Mouse (Mus musculus): ENCODE results near the gene Krtap5-3. TPM values are rescaled to one million over a fixed set of nuclear protein-coding genes. Genes with fewer than 3 reads are reported as not detected.

Gene Krtap5-3
- polyA plus RNA-seq, 1 experiment from 2014 or later: not detected

- H3K9me3 ChIP-seq (ENCODE audit: control insufficient read depth, low read length): no peaks in the 10 kb centered on the region
- H3K36me3 ChIP-seq (ENCODE audit: control insufficient read depth, insufficient read depth, low read length): no peaks in the 10 kb centered on the region
- no peaks in the 10 kb centered on the region for H3K4me1 ChIP-seq (ENCODE audit: control insufficient read depth, insufficient read depth, low read length)
- H3K4me2 ChIP-seq (ENCODE audit: low read depth, low read length): no peak within 1 kb of the TSS
- 40% methylated on average over 2 of the region's 2 CpGs for WGBS
- H3K9ac ChIP-seq (ENCODE audit: low read depth, low read length): no peak within 1 kb of the TSS
- no peaks in the 10 kb centered on the region for H3K27me3 ChIP-seq (replicated peaks; ENCODE audit: control insufficient read depth, insufficient read depth, low read length)
- no peak within 1 kb of the TSS for H3K4me3 ChIP-seq (ENCODE audit: low read length)
- no peak for ATAC-seq
- H3K27ac ChIP-seq (ENCODE audit: low read length): no peak within 1 kb of the TSS
These were observed 39.8 kb downstream of the Krtap5-3 start, which contains the start of gene Gm40460 for GRCm38 (mm10) chr7:142240978-142241377. TSS of gene Gm40460 (minus strand) at chr7:142241078.

GRCm38 (mm10) chr7:142249824-142250223, 48.7 kb downstream of the Krtap5-3 start:
- Histone ChIP-seq H3K36me3 (ENCODE audit: control insufficient read depth, insufficient read depth, low read length) (no peaks in the 10 kb centered on the region), H3K27me3 (replicated peaks; ENCODE audit: control insufficient read depth, insufficient read depth, low read length) (no peaks in the 10 kb centered on the region; the same call in 1 of the 2 replicates), H3K27ac (ENCODE audit: low read length) (no peak overlapping the region), H3K9ac (ENCODE audit: low read depth, low read length) (no peak overlapping the region), H3K9me3 (ENCODE audit: control insufficient read depth, low read length) (no peaks in the 10 kb centered on the region), H3K4me2 (ENCODE audit: low read depth, low read length) (no peak overlapping the region), H3K4me3 (ENCODE audit: low read length) (no peak overlapping the region), H3K4me1 (ENCODE audit: control insufficient read depth, insufficient read depth, low read length) (no peaks in the 10 kb centered on the region)
- no peak for ATAC-seq
- WGBS: 0% methylated on average over 1 of the region's 1 CpGs

Other genes starting within 250 kb of the Krtap5-3 start
- gene Mob2, start 140.3 kb upstream of the Krtap5-3 start, polyA plus RNA-seq (2015; fragmentation: Nextera tagmentation; extraction: Ambion mirVana): 57.8 and 64.4 TPM in 2 replicates
- 4.8 and 5.6 TPM in 2 replicates for gene Dusp8, start 105.5 kb upstream of the Krtap5-3 start, polyA plus RNA-seq (2015; fragmentation: Nextera tagmentation; extraction: Ambion mirVana)
- gene Gm45618, start 80.6 kb upstream of the Krtap5-3 start, polyA plus RNA-seq (2015; fragmentation: Nextera tagmentation; extraction: Ambion mirVana): not detected in 2 replicates
- gene Gm39115, start 65.3 kb upstream of the Krtap5-3 start, polyA plus RNA-seq (2015; fragmentation: Nextera tagmentation; extraction: Ambion mirVana): not detected in 2 replicates
- not detected in 2 replicates for gene Gm45337, start 56.8 kb upstream of the Krtap5-3 start, polyA plus RNA-seq (2015; fragmentation: Nextera tagmentation; extraction: Ambion mirVana)
- not detected in 2 replicates for gene Gm29735, start 44.3 kb upstream of the Krtap5-3 start, polyA plus RNA-seq (2015; fragmentation: Nextera tagmentation; extraction: Ambion mirVana)
- gene Gm4553, start 35.6 kb upstream of the Krtap5-3 start, polyA plus RNA-seq (2015; fragmentation: Nextera tagmentation; extraction: Ambion mirVana): not detected in 2 replicates
- gene Krtap5-2, start 25.4 kb upstream of the Krtap5-3 start, polyA plus RNA-seq (2015; fragmentation: Nextera tagmentation; extraction: Ambion mirVana): not detected in 2 replicates
- gene Gm10153, start 11.0 kb upstream of the Krtap5-3 start, polyA plus RNA-seq (2015; fragmentation: Nextera tagmentation; extraction: Ambion mirVana): not detected in 2 replicates
- gene Gm7579, start 10.5 kb downstream of the Krtap5-3 start, polyA plus RNA-seq (2015; fragmentation: Nextera tagmentation; extraction: Ambion mirVana): not detected in 2 replicates
- not detected in 2 replicates for gene Krtap5-5, start 28.6 kb downstream of the Krtap5-3 start, polyA plus RNA-seq (2015; fragmentation: Nextera tagmentation; extraction: Ambion mirVana)
- not detected in 2 replicates for gene Gm40460, start 39.7 kb downstream of the Krtap5-3 start, polyA plus RNA-seq (2015; fragmentation: Nextera tagmentation; extraction: Ambion mirVana)
- gene Gm2431, start 57.0 kb downstream of the Krtap5-3 start, polyA plus RNA-seq (2015; fragmentation: Nextera tagmentation; extraction: Ambion mirVana): not detected in 2 replicates
- gene Gm4559, start 73.0 kb downstream of the Krtap5-3 start, polyA plus RNA-seq (2015; fragmentation: Nextera tagmentation; extraction: Ambion mirVana): not detected in 2 replicates
- gene Krtap5-1, start 95.8 kb downstream of the Krtap5-3 start, polyA plus RNA-seq (2015; fragmentation: Nextera tagmentation; extraction: Ambion mirVana): not detected in 2 replicates
- gene Krtap5-4, start 102.2 kb downstream of the Krtap5-3 start, polyA plus RNA-seq (2015; fragmentation: Nextera tagmentation; extraction: Ambion mirVana): not detected in 2 replicates
- 1.8 and 2.4 TPM in 2 replicates for gene Ifitm10, start 172.4 kb downstream of the Krtap5-3 start, polyA plus RNA-seq (2015; fragmentation: Nextera tagmentation; extraction: Ambion mirVana)
- gene Gm49369, start 181.3 kb downstream of the Krtap5-3 start, polyA plus RNA-seq (2015; fragmentation: Nextera tagmentation; extraction: Ambion mirVana): 0.43 and 2.3 TPM in 2 replicates
- gene Ctsd, start 186.7 kb downstream of the Krtap5-3 start, polyA plus RNA-seq (2015; fragmentation: Nextera tagmentation; extraction: Ambion mirVana): 395 and 444 TPM in 2 replicates
- 8.8 and 10.4 TPM in 2 replicates for gene Syt8, start 233.5 kb downstream of the Krtap5-3 start, polyA plus RNA-seq (2015; fragmentation: Nextera tagmentation; extraction: Ambion mirVana)
- 4.3 and 4.7 TPM in 2 replicates for gene Tnni2, start 240.4 kb downstream of the Krtap5-3 start, polyA plus RNA-seq (2015; fragmentation: Nextera tagmentation; extraction: Ambion mirVana)

Data from intestine, embryonic 16.5 days (tissue).